Mouse (Mus musculus): Measurements from ENCODE around the gene Olfr711. TPM values are rescaled to one million over a fixed set of nuclear protein-coding genes. Genes with fewer than 3 reads are reported as not detected.
"Not testable (repeated sequence)": the region's sequence is repeated elsewhere in the genome, so short reads cannot be mapped to it uniquely, and the experiment has no call there.

Olfr711 gene
- total RNA-seq (2022) = not detected

DNA sequence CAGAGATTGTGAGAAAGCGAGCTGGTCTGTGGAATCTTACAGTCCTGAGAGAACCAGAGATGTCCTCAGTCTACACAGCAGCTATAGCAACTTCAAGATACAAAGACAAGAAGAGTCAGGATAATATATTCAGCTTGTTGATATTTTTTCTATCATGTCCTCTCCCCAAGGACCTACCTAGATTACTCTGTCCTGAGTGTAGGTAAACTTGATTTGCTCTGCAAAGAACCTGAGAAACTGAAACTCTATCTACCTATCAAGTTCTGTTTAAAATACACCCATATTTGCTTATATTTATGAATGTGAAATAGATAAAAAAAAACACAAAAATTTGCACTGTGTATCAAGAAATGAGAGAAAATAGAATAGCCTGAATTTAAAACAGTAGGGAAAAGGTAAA is at the start of gene Olfr711:
Olfr711 (minus strand) TSS at position 101 of the 400 bp plus-strand sequence.
- no peak for DNase-seq (ENCODE audit: low spot score)

DNA sequence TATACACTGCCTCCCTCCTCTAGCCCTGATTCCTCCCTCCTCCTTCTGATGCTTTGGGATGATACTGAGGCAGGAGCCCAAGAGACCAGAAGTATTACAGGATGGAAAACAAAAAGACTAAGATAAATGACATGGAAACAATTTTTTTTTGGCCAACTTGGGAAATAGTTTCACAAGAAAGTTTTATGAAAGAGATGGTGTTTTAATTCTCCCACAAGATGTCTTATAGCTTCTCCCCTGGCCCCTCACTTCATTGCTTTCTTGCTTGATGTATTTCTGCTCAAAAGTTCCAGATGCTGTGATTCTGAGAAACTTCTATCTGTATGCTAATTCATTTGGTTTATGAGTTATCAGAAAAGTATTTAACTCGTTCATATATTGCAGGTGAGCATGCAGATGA is 30.7 kb upstream of the Olfr711 start, which contains the start of gene Olfr2:
Olfr2 (minus strand) TSS at position 101 of the 400 bp plus-strand sequence.
- no peak for DNase-seq (ENCODE audit: low spot score)

DNA sequence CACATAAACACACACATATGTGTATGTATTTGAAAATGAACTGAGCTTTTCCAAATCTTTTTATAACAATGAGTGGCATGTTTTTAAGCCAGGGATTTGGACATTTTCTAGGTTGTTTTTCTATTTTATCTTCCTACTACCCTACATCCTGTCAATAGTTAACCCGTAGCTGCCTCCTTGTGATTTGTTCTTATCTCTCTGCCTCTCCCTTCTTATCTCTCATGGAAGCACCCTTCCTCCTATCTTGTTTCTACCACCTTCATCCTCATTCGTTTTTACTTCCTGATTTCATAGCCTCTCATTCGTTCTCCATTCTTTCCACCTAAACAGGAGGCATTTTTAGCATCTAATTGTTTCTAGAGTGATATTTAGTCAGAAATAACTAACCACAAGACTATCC is 28.9 kb upstream of the Olfr711 start:
- no peak for DNase-seq (ENCODE audit: low spot score)

- no peak for DNase-seq (ENCODE audit: low spot score)
Observed at GRCm38 (mm10) chr7:107000798-107001197, 25.5 kb upstream of the Olfr711 start.

DNA sequence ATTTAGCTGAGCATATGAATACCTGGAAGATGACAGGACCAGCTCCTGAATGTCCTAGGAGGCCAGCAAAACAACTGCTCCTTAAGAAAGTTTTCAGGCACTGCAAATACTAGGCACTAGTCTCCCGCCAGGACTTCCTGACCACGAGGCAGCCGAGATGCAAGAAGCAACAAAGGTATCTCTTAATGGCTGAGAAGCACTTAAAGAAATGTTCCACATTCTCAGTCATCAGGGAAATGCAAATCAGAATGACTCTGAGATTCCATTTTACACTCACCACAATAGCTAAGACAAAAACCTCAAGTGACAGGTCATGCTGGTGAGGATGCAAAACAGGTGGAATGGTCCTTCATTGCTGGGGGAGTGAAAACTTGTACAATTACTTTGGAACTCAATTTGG is 10.0 kb upstream of the Olfr711 start:
- DNase-seq (ENCODE audit: low spot score) = no peak

DNA sequence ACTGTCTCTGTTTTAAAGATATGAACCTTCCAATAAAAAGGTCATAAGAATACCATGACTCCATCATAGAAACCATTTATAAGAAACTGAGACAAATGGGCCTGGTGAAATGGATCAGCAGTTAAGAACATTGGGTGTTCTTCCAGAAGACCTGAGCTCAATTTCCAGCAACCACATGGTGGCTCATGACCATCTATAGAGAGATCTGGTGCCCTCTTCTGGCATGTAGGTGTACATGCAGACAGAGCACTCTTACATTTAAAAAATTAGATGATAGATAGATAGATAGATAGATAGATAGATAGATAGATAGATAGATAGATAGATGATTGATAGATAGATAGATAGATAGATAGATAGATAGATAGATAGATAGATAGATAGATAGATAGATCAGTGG is 7.8 kb downstream of the Olfr711 start:
- not testable (repeated sequence) for DNase-seq (ENCODE audit: low spot score)

GRCm38 (mm10) chr7:106963837-106964236 is 11.4 kb downstream of the Olfr711 start, which contains the start of gene Olfr6:
Gene Olfr6, minus strand, starts transcription at chr7:106963937.
- DNase-seq (ENCODE audit: low spot score) = no peak

GRCm38 (mm10) chr7:106948212-106948611 is 27.0 kb downstream of the Olfr711 start, which contains the start of gene Olfr710:
Gene Olfr710, minus strand, starts transcription at chr7:106948312.
- DNase-seq (ENCODE audit: low spot score) = no peak

DNA sequence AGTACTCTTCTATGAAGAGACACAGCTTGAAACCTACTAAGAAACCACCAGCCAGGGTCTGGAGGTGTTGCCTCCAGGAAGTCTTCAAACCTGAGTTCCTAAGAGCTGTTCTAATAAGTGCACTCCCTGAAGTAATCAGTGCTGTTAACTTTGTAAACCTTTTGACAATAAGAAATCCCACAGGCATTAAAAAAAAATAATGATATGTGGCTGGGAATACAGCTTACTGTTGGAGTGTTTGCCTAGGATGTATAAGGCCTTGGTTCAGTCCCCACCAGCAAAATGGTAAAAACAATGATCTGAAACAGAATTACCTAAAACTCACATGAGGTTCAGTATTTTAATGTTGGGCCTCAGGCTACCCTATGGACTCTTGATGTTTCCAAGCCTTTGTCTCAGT is 43.1 kb downstream of the Olfr711 start, which contains the start of gene Olfr709-ps1:
Olfr709-ps1 (minus strand) TSS at position 101 of the 400 bp plus-strand sequence.
- no peak for DNase-seq (ENCODE audit: low spot score)

- DNase-seq (ENCODE audit: low spot score) = not testable (repeated sequence)
Observed at GRCm38 (mm10) chr7:106920961-106921360, 54.3 kb downstream of the Olfr711 start.

Other genes starting within 250 kb of the Olfr711 start
- not detected for gene Olfr697, start 233.0 kb downstream of the Olfr711 start, total RNA-seq (2022)
- not detected for gene Olfr698, start 220.1 kb downstream of the Olfr711 start, total RNA-seq (2022)
- gene Olfr699, start 182.3 kb downstream of the Olfr711 start, total RNA-seq (2022) = not detected
- not detected for gene Olfr700, start 166.6 kb downstream of the Olfr711 start, total RNA-seq (2022)
- gene Olfr701, start 161.3 kb downstream of the Olfr711 start, total RNA-seq (2022) = not detected
- gene Olfr702, start 141.6 kb downstream of the Olfr711 start, total RNA-seq (2022) = not detected
- gene Olfr703, start 132.1 kb downstream of the Olfr711 start, total RNA-seq (2022) = not detected
- not detected for gene Olfr704, start 112.3 kb downstream of the Olfr711 start, total RNA-seq (2022)
- gene Olfr705, start 98.6 kb downstream of the Olfr711 start, total RNA-seq (2022) = not detected
- gene Olfr706, start 87.3 kb downstream of the Olfr711 start, total RNA-seq (2022) = not detected
- not detected for gene Olfr707, start 74.2 kb downstream of the Olfr711 start, total RNA-seq (2022)
- gene Olfr1532-ps1, start 67.5 kb downstream of the Olfr711 start, total RNA-seq (2022) = not detected
- gene Olfr709-ps1, start 43.2 kb downstream of the Olfr711 start, total RNA-seq (2022) = not detected
- gene Olfr710, start 27.1 kb downstream of the Olfr711 start, total RNA-seq (2022) = not detected
- not detected for gene Olfr6, start 11.5 kb downstream of the Olfr711 start, total RNA-seq (2022)
- gene Olfr2, start 30.6 kb upstream of the Olfr711 start, total RNA-seq (2022) = not detected
- gene Olfr713, start 55.7 kb upstream of the Olfr711 start, total RNA-seq (2022) = not detected
- gene Olfr714, start 95.5 kb upstream of the Olfr711 start, total RNA-seq (2022) = not detected
- not detected for gene Olfr17, start 117.8 kb upstream of the Olfr711 start, total RNA-seq (2022)
- not detected for gene Olfr715b, start 134.9 kb upstream of the Olfr711 start, total RNA-seq (2022)
- gene Olfr715, start 155.6 kb upstream of the Olfr711 start, total RNA-seq (2022) = not detected
- not detected for gene Olfr716, start 162.9 kb upstream of the Olfr711 start, total RNA-seq (2022)
- gene Nlrp14, start 191.5 kb upstream of the Olfr711 start, total RNA-seq (2022) = not detected
- gene Rbmxl2, start 234.0 kb upstream of the Olfr711 start, total RNA-seq (2022) = not detected

Data from heart, adult 8-10 months (tissue).